Mouse (Mus musculus): Measurements from ENCODE around the gene Gfod1.

Gfod1 gene

DNA sequence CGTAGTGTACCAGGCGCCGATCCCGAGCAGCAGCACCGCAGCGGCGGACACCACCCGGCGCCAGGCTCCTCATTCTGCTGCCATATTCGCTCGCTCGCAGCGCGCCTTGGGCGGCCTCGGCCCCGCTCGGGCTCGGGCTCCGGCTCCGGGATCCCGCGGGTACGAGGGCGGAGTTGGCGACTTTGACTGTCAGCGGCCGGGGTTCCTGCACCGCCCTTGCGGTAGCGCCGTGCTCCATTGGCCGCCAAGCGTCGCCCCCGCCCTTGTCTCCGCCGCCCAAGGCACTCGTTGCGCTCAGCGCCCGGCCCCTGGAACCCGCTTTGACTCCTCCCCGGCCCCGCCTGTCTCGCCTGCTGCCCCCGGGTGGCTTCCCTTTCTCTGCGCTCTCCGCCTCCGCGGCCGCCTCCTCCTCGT is at the start of gene Gfod1:
Gene Gfod1 (minus strand): TSS at position 155 of the 414 bp plus-strand sequence.
- peak; percentile 59 for DNase-seq (ENCODE audit: extremely low read depth, low read depth)

DNA sequence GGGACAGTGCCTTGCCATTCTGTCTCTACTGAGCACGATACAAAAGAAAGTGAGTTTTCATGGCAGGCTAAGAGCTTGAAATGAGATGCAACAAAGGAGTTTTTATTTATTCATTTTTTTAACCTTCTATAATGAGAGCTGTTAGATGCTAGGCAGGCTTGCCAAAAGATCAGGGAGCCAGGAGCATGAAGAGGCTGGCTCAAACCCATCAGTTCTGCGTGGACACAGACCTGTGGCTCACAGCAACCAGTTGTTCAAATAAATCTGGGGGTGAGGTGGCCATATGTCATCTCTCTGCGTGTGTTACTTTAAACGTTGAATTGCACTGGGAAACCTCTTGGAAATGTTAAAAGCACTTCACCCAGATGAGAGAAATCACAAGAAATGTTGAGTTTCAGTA is 49.4 kb upstream of the Gfod1 start:
- no peak for DNase-seq (ENCODE audit: extremely low read depth, low read depth)

DNA sequence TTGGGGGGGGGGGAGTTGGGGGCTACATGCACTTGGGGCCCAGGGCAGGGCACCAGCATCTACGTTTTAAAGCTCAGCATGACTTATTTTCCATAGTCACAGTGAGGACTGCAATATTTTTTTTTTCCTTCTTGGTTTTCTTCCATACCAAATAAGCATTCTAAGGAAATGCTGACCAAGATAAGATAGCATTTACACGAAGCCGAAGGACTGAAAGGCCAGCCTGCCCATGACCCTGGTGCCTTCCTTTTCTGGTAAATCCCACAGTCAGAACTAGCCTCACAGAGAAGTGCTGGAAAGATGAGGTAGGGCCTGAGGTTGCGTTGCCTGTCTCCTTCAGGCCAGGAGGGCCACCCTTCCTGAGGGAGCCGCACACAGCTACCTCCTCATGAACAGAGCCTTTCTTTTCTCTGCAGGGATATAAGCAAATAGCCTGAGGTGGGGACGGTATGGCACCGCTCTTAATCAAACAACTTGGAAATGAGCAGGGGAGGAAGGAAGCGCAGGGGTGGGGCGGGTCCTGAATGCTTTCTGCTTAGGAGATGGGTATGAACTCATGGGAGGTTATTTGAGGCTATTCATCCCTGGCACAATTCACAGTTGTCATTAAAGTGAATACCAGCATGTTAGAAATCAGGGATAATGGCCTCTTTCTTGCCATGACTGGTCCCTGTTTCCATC is 46.7 kb upstream of the Gfod1 start:
- DNase-seq (ENCODE audit: extremely low read depth, low read depth), result no peak

DNA sequence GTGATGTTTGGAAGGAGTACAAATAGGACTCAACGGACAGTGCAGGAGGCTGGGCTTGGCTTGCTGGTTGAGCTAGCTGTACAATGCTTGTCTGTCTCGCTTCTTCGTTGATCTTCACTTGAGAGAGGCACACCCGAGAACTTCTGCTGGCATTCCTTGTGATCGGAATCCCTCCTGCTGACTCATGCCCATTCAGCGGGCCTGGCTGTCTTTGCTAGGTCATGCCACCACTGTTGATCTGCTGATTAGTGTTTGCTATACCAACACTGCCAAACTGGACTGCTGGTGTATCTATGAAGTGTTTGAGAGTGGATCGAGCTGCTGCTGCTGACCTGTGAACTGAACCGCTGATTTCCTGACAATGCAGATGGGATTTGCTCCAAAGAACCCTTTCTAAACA is 45.4 kb upstream of the Gfod1 start:
- no peak for DNase-seq (ENCODE audit: extremely low read depth, low read depth)

DNA sequence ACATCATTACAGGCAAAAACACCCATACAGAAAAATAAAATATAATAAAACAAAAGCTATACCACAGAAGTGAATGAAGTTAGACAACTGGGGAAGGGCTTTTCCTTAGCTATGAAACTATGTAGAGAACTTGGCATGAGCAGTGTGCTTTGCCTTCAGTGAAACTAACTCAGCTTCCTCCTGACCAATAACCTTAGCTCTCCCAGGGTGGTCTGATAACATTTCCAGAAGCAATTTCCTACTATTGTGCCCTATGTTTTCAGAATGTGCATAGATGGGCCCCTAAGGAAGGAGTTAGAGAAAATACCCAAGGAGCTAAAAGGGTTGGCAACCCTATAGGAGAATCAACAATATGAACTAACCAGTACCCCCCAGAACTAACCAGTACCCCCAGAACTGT is 42.9 kb upstream of the Gfod1 start:
- DNase-seq (ENCODE audit: extremely low read depth, low read depth), result no peak

DNA sequence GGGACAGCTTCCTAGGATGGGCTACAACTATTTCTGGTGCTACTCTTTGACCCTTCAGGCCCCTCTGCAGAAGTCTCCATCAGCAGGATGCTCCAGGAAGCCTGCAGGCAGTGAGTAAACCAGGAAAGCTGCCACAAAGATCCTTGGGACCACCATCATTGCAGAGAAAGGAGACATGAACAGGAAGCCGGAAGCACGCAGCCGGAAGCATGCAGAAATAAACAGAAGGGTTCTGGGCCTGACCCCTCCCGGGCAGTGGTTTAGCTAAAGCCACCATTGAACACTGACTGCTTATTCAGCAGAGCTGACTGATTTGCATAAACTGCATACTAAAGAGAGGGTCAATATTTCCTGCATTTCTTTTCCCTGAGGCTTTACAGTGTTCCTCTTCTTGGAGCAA is 34.7 kb upstream of the Gfod1 start:
- DNase-seq (ENCODE audit: extremely low read depth, low read depth), result no peak

DNA sequence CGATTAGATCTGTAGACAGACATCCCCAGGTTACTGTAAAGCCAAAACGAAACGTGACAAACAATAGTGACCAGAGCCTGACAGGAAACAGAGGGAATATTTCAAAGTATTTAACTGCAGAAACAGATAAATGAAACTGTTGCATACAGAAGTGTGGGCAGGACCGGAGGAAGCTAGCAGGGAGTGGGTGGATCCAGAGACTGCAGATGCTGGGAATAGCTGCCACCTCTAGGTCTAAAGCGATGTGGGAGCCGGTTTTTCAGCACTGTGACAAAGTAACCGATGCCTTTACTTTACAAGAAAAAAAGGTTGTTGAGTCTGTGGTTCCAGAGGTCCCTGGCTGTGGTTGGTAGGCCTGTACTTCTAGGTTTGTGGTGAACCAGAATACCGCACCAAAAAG is 34.0 kb upstream of the Gfod1 start:
- DNase-seq (ENCODE audit: extremely low read depth, low read depth), result no peak

DNA sequence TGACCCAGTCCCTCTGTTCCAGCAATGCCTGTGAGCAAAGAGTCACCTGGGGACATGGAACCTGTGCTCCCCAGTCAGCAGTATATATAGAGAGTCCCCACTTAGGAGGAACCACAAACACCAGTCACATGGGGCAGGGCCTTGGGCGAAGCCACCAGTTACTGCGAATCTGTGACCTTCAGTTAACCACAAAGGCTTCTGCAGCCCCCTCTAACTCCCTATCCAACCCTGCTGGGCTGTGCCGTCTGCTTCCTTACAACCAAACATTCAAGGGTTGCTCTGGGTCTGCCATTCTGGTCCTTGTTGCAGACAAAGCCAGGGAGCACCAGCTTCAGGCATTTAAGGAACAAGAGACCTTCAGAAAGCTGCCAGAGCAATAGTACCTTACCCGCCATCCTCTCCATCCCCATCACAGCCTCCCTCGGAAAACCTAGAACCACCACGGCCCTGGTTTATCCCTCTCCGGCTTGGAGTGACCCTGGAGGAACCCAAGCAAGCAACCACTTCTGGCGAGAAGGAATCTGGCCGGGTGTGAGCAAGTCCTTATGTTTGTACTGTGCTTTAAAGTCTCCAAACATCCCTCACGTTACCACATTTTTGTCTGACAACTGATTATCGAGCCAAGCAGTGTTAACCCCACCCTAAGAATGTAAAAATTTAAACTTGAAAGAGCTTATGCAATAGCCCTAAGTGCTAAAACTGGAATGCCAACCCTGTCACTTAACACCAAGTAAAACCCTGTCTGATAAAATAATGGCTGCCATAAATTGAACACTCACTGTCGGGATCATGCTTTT is 32.7 kb upstream of the Gfod1 start:
- DNase-seq (ENCODE audit: extremely low read depth, low read depth), result no peak

DNA sequence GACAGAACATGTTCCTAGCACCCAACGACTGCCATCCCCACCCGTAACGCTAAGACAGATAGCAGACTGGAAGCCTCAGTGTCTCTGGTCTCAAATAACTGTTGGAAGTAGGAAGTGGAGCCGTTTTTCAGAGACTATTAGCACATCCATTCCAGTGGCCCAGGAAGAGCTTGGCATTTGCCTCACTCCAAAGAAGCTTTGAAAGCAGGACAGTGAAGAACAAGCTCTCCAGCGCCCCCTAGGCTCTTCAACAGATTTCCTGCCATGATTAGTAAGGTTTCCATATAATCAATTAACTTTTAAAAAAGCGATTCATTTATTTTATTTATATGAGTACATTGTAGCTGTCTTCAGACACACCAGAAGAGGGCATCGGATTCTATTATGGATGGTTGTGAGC is 28.6 kb upstream of the Gfod1 start:
- DNase-seq (ENCODE audit: extremely low read depth, low read depth), result peak; percentile 46

DNA sequence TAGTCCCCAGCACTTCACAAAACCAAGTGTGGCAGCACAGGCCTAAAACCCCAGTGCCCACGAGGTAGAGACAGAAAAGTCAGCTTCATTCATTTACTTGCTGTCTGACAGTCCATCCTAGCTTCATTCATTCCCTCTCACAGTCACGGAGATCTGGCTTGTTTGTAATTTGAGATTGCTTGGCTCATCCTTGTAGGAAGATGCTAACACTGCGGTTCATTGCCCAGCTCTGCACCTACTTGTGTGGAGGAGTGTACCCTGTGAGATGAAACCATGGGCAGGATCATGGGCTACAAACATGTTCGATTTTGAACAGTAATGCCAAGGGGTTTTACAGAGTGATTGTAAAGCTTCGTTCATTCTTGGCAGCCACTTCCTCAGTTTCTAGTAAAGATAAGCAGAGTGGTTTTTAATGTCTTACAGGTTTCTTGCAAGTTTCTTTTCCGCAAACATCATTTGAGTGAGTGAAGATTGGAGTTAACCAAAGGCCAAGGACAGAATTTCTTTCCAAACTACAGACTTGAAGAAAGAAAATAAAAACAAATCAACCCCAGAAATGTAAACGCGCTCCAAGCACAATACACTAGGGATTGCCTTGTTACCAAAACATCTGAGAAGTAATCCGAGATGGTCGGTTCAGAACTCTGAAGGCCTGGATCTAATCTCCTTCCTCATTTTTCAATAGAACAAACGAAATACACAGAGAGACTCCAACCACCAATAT is 27.9 kb upstream of the Gfod1 start:
- peak; percentile 16 for DNase-seq (ENCODE audit: extremely low read depth, low read depth)

DNA sequence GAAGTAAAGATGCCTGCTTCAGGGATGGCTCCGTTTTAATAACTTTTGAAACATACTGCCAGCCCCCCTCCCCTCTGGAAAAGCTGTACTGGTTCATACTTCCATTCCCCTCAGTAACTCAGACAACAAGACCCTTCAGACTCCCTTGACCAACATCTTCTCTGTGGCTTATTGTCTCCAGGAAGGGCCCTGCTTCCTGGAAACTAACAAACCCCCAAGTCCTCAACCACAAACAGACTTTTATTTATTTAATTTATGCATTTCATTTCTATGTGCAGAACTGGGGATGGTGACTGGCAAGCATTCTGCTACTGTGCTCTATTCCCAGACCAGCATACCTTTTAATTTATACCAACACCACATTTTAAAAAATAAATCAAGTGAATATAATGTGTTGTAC is 21.5 kb upstream of the Gfod1 start:
- DNase-seq (ENCODE audit: extremely low read depth, low read depth), result no peak

DNA sequence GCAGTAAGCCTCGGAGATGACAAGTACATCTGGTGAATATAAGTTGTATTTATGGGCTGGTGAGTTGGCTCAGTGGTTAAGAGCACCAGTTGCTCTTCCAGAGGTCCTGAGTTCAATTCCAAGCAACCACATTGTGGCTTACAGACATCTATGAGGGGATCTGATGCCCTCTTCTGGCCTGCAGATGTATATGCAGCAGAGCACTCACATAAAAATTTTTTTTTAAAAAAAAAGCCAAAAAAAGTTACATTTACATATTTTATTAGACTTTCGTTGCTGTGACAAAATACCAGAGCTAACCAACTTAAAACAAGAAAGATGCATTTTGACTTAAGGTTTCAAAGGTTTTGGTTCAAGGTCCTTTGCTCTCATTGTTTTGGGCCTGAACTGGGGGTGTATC is 17.5 kb upstream of the Gfod1 start:
- no peak for DNase-seq (ENCODE audit: extremely low read depth, low read depth)

DNA sequence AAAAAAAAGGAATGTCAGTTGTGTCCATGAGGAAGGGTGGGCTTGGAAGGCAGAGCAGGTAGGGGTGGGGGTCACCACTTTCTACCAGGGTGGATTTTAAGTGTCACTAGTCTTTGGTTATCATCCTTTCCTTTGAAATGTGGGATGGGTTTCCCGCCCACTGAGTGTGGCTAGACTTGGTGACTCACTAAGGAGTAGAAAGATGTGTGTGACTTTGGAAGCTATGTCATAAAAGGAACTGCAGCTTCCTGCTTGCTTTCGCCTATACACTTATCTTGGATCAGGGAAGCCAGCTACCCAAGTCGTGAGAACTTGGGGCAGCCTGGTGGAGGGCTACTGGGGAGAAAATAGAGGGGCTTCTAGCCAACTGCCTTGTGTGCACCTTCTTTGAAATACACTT is 15.4 kb upstream of the Gfod1 start:
- DNase-seq (ENCODE audit: extremely low read depth, low read depth), result no peak

DNA sequence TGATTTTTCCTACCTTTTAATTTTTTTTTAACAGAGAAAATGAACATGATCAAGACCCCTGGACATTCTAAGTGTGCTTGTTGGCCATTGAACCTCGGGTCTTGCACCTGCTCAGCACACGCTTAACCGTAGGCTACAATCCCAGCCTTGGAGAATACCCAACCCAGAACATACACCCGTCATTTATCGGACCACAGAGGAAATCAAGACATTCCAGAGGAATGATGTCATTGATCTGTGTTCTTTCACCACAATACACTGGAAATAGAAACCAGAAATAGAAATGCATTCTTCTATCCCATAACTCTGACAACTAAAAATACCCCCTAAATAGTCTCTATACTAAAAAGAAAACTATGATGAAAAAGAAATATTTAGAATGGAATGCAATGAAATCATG is 13.4 kb upstream of the Gfod1 start:
- DNase-seq (ENCODE audit: extremely low read depth, low read depth), result no peak

DNA sequence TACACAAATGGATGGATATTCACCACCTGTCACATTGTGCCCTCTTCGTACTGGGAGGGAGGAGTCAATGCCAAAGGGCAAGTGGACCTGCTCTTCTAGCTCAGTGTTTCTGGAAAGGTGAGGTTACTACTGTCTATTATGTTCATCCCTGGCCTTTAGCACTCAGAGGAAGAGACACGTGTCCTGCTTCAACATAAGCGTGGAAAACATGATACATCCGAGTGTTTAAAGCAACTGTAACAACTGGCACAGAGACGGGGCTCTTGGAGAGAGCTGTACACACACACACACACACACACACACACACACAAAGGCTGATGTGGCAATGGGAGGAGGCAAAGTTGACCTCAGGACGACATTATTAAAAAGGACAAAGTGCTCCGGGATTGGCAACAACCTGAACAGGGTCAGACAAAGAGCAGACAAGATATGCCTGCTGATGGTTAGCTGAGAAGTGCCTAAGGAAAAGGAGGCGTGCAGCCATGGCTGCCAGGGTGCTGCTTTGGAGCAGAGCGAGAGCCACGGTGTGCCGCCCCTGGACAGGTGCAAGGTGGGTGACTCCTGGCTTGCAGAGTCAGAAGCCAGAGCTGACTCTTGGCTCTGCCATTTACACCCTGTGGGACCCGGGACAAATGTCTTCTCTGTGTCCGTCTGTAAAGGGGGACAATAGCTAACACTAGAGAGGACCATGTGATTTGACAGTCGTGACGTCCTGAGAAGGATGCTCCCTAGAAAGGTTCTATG is 1.4 kb upstream of the Gfod1 start:
- DNase-seq (ENCODE audit: extremely low read depth, low read depth), result no peak

DNA sequence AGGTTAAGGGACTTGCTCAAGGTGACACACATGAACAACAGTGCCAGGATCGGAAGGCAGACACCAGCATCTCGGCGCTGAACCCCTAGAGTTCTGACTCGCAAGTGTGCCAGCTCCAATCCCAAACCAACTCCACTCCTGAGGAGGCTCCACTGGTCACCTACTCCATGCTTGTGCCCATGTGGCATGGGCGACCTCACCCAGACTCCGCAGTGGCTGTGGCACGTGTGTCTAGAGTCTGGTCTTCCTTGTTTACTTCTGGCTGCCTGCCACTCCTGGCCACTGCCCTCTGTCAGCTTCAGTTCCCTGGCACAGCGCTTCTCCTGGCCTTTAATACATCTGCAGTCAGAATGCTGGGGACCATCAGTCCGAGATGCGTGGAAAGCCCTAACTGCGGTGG is 728 bp upstream of the Gfod1 start:
- no peak for DNase-seq (ENCODE audit: extremely low read depth, low read depth)

DNA sequence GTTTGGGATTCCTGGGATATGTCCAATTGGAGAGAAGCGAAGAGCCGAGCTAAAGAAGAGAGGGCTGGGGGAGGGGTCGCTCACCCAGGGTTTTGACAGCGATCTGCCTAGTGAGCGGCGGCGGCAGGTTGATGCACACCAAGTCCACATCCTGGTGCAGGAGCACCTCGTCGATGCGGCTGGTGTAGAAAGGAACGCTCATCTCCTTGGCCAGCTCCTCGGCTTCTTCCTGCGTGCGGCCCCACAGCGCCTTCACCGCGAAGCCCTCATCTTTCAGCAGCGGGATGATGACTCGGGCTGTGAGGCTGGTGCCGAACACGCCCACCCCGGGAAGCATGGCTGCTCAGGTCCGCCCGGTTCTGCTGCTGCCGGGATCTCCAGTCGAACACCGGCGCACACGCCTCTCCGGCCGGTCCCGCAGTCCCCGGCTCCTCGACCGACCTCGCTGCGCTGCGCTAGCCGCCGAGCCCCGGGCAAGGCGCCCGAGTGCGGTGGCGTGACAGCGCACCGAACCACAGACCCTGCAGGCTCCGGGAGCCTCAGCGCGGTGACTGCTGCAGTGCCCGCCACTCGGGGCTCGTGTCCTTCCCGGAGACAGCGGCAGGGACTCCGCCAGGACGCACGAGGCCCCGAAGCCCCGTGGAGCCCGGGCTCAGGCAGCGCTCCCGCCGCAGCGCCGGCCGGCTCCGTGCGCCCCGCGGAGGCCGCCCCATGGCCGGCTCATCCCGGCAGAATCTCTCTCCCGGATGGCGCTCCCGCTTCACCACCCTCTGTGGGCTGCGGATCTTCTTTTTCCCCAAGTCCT is 609 bp downstream of the Gfod1 start:
- no peak for DNase-seq (ENCODE audit: extremely low read depth, low read depth)

DNA sequence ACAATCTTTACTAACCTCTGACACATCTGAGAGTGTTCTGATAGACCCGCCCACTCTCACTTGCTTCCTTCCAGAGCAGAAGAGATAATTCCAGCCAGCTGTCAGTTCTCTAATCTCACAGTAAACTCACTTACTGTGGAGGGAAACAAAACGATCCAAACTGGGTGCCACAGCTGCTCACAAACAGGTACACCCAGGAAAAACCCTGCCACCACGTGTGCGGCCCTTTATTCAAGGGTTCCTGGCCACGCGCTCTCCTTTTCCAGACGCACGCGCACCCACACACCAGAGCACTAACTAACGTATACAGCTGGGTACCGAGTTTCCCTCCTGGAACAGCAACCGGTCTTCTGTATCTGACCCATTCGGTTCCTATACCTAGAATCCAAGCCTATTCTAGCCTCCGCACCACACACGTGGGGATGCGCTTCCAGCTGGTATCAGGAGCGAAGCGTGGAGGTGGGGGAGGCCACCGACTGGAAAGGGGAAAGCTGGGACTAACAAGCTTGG is 1.3 kb downstream of the Gfod1 start:
- no peak for DNase-seq (ENCODE audit: extremely low read depth, low read depth)

DNA sequence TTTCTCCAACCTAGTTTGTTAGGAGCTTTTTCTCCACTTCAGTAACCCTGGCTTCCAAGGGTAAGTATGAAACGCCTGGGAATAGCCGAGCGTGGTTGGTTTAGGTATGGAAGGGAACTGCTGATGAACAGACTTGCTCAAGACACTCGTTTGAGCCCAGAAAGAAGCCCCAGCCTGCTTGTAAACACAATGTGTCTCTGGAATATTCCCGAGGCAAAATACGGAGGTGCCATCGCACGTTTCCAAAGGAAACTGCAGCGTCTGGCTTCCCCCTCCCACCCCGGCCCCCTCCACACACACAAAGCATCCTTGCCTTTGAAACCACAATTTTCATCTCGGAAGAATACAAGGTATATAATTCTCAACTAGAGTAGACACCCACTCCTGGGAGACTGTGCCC is 1.7 kb downstream of the Gfod1 start:
- no peak for DNase-seq (ENCODE audit: extremely low read depth, low read depth)

DNA sequence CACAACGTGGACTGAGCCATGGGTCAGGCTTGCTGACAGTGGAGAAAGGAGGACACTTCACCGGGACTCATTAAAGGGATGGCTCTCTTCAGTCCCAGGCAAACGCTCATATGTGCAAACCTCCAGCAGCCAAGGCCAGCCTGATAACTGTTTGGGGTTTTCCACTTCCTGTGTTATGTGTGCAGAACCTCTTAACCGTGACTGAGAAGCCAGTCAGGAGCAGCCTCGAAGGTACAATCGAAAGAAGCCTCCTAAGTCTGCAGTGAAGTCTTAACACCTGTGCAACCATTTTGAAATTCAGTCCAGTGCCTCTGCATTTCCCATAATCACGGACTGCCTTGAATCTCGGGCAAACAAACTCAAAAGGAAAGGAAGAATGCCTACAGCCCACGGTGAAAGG is 3.1 kb downstream of the Gfod1 start:
- DNase-seq (ENCODE audit: extremely low read depth, low read depth), result peak; percentile 52

DNA sequence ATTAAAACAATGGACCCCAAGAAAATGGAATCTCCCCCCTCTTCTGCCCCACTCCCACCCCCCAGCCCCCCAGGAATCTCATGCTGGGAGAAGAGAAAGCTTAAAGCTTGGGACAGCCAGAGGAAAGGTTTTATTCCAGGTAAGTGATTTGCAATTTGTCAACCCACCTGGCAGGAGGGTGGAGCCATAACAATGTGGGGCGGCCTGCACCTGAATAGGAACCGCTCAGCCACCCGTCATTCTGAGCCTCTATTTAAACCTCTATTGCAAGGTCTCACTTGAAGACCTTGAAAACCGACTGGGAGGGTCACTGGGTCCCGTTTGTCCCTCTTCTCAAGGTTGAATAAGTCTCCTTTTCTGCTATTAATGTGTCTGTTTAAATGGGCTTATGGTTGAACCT is 3.6 kb downstream of the Gfod1 start:
- no peak for DNase-seq (ENCODE audit: extremely low read depth, low read depth)
